Mouse (Mus musculus) embryonic facial prominence, embryonic 11.5 days (tissue): Measurements from ENCODE around the gene Pnpla2. TPM values are rescaled to one million over a fixed set of nuclear protein-coding genes. Genes with fewer than 3 reads are reported as not detected.

Source experiments
- ATAC-seq: fragments of 200-750 bp; cut with Nextera tagmentation; replicated peaks from 2 replicates; pipeline ENCODE4 v1.8.0; 2017; ENCODE audit warnings: low read depth; ENCODE audit not compliant: insufficient number of reproducible peaks, low FRiP score, low TSS enrichment
- DNase-seq: peaks from one replicate; pipeline ENCODE4 v3.0.0-alpha.2; 2015; ENCODE audit warnings: low spot score
- H3K27ac ChIP-seq: fragments of 300-500 bp; sonication (generic); replicated peaks from 2 replicates; pipeline ENCODE4 v1.5.1; 2014; ENCODE audit warnings: mild to moderate bottlenecking, low read depth, low read length, control low read depth
- H3K27me3 ChIP-seq: fragments of 300-500 bp; sonication (generic); 2 replicates; pipeline ENCODE4 v1.6.1; 2014; ENCODE audit warnings: mild to moderate bottlenecking, low read length, moderate library complexity, mixed read lengths; ENCODE audit not compliant: control insufficient read depth, insufficient read depth
- H3K36me3 ChIP-seq: fragments of 300-500 bp; sonication (generic); replicated peaks from 2 replicates; pipeline ENCODE4 v1.6.1; 2014; ENCODE audit warnings: low read depth, mild to moderate bottlenecking, low read length, moderate library complexity, mixed read lengths; ENCODE audit not compliant: control insufficient read depth, insufficient read depth
- H3K4me1 ChIP-seq: fragments of 300-500 bp; sonication (generic); 2 replicates; pipeline ENCODE4 v1.6.1; 2014; ENCODE audit warnings: low read length, mixed read lengths; ENCODE audit not compliant: control insufficient read depth, insufficient read depth
- H3K4me2 ChIP-seq: fragments of 300-500 bp; sonication (generic); 2 replicates; pipeline ENCODE4 v1.6.1; 2014; ENCODE audit warnings: low read depth, mild to moderate bottlenecking, control low read depth, low read length, moderate library complexity
- H3K4me3 ChIP-seq: fragments of 300-500 bp; sonication (generic); 2 replicates; pipeline ENCODE4 v1.5.1; 2014; ENCODE audit warnings: low read depth, low read length, control low read depth
- H3K9ac ChIP-seq: fragments of 300-500 bp; sonication (generic); replicated peaks from 2 replicates; pipeline ENCODE4 v1.6.1; 2014; ENCODE audit warnings: mild to moderate bottlenecking, control low read depth, low read length
- H3K9me3 ChIP-seq: fragments of 300-500 bp; sonication (generic); replicated peaks from 2 replicates; pipeline ENCODE4 v1.6.1; 2016; ENCODE audit warnings: mild to moderate bottlenecking, low read length, inconsistent platforms, mixed read lengths; ENCODE audit not compliant: control insufficient read depth
- WGBS: fragments of 180-500 bp; shearing (Covaris S2); extraction: QIAGEN DNeasy Blood & Tissue Kit; methylation state at CpG from one replicate; pipeline ENCODE4 v1.1.7; 2014; 5-methylcytosine and 5-hydroxymethylcytosine counted together
- polyA plus RNA-seq: library from polyadenylated mRNA; unstranded; fragments of >200 nt; fragmentation: Nextera tagmentation; extraction: Ambion mirVana; gene quantifications from 2 replicates; pipeline ENCODE4 v1.2.1, GENCODE M21; 2014

The Pnpla2 gene
- polyA plus RNA-seq, 1 experiment from 2014 or later, result 11.1 TPM

GRCm38 (mm10) chr7:141457236-141457635 lies 2.2 kb downstream of the Pnpla2 start:
- ATAC-seq (no peak), DNase-seq (no peak)
- peaks cover 9% of the 10 kb centered on the region; the same call in 1 of the 2 replicates for H3K4me1 ChIP-seq
- no peak overlapping the region for H3K27ac ChIP-seq
- no peaks in the 10 kb centered on the region for H3K9me3 ChIP-seq
- no peaks in the 10 kb centered on the region for H3K36me3 ChIP-seq
- H3K4me3 ChIP-seq, result no peak overlapping the region
- H3K9ac ChIP-seq, result no peak overlapping the region
- H3K4me2 ChIP-seq, result no peak overlapping the region
- WGBS, result 92% methylated on average over 14 of the region's 14 CpGs
- peaks cover 16% of the 10 kb centered on the region for H3K27me3 ChIP-seq

- Histone ChIP-seq H3K4me1 (peaks cover 11% of the 10 kb centered on the region; the same call in 1 of the 2 replicates), H3K27me3 (peaks cover 23% of the 10 kb centered on the region), H3K27ac (no peak overlapping the region), H3K4me3 (no peak overlapping the region), H3K9me3 (no peaks in the 10 kb centered on the region), H3K36me3 (no peaks in the 10 kb centered on the region), H3K4me2 (no peak overlapping the region), H3K9ac (no peak overlapping the region)
- ATAC-seq, result no peak
- no peak for DNase-seq
- 75% methylated on average over 15 of the region's 15 CpGs for WGBS
These were observed 3.1 kb downstream of the Pnpla2 start for GRCm38 (mm10) chr7:141457986-141458660.

GRCm38 (mm10) chr7:141458661-141459060 lies 3.7 kb downstream of the Pnpla2 start:
- peaks cover 12% of the 10 kb centered on the region for H3K4me1 ChIP-seq

GRCm38 (mm10) chr7:141459301-141459711 lies 4.3 kb downstream of the Pnpla2 start:
- Histone ChIP-seq H3K36me3 (no peaks in the 10 kb centered on the region), H3K9me3 (no peaks in the 10 kb centered on the region), H3K4me3 (no peak overlapping the region), H3K4me1 (peaks cover 13% of the 10 kb centered on the region), H3K27ac (no peak overlapping the region), H3K9ac (no peak overlapping the region), H3K4me2 (no peak overlapping the region), H3K27me3 (peaks cover 34% of the 10 kb centered on the region)
- DNase-seq, result no peak
- no peak for ATAC-seq
- 85% methylated on average over 17 of the region's 17 CpGs for WGBS

More at GRCm38 (mm10) chr7:141458661-141459060, 3.7 kb downstream of the Pnpla2 start:
- Histone ChIP-seq H3K9me3 (no peaks in the 10 kb centered on the region), H3K4me3 (no peak overlapping the region), H3K4me2 (no peak overlapping the region), H3K9ac (no peak overlapping the region), H3K27me3 (peaks cover 28% of the 10 kb centered on the region), H3K27ac (no peak overlapping the region), H3K36me3 (no peaks in the 10 kb centered on the region)
- WGBS, result 88% methylated on average over 11 of the region's 11 CpGs
- no peak for ATAC-seq
- DNase-seq, result no peak

GRCm38 (mm10) chr7:141460001-141460390 lies 5.0 kb downstream of the Pnpla2 start:
- 65% methylated on average over 5 of the region's 5 CpGs for WGBS
- H3K36me3 ChIP-seq, result no peaks in the 10 kb centered on the region
- H3K4me2 ChIP-seq, result no peak overlapping the region
- no peaks in the 10 kb centered on the region for H3K9me3 ChIP-seq
- ATAC-seq (no peak), DNase-seq (no peak)
- no peak overlapping the region for H3K27ac ChIP-seq
- H3K27me3 ChIP-seq, result peaks cover 41% of the 10 kb centered on the region
- no peak overlapping the region for H3K4me3 ChIP-seq
- no peak overlapping the region for H3K9ac ChIP-seq
- H3K4me1 ChIP-seq, result peaks cover 18% of the 10 kb centered on the region

- 66% methylated on average over 15 of the region's 15 CpGs for WGBS
- peaks cover 44% of the 10 kb centered on the region for H3K27me3 ChIP-seq
- H3K4me1 ChIP-seq, result peaks cover 20% of the 10 kb centered on the region
- H3K9ac ChIP-seq, result peak within 1 kb of the TSS; percentile 45
- no peak within 1 kb of the TSS for H3K27ac ChIP-seq
- H3K4me2 ChIP-seq, result peak within 1 kb of the TSS; percentile 76
- no peaks in the 10 kb centered on the region for H3K36me3 ChIP-seq
- no peaks in the 10 kb centered on the region for H3K9me3 ChIP-seq
- peak within 1 kb of the TSS; percentile 30 for H3K4me3 ChIP-seq
- no peak for ATAC-seq
- DNase-seq, result no peak
These were observed 5.6 kb downstream of the Pnpla2 start, which contains the start of gene Cracr2b for GRCm38 (mm10) chr7:141460391-141461113. TSS of gene Cracr2b (plus strand) at chr7:141461094.

- Histone ChIP-seq H3K27me3 (peaks cover 47% of the 10 kb centered on the region), H3K4me3 (peak overlapping the region; percentile 30), H3K9ac (peak overlapping the region; percentile 45), H3K4me1 (peaks cover 17% of the 10 kb centered on the region), H3K27ac (no peak overlapping the region), H3K9me3 (no peaks in the 10 kb centered on the region), H3K4me2 (peak overlapping the region; percentile 76), H3K36me3 (no peaks in the 10 kb centered on the region)
- WGBS, result 2% methylated on average over 59 of the region's 59 CpGs
- no peak for ATAC-seq
- no peak for DNase-seq
These were observed 6.7 kb downstream of the Pnpla2 start for GRCm38 (mm10) chr7:141461521-141462332.
